Mouse (Mus musculus) gastrocnemius, postnatal 25 days (tissue): Measurements from ENCODE around the gene Ifi27l2a. TPM values are rescaled to one million over a fixed set of nuclear protein-coding genes. Genes with fewer than 3 reads are reported as not detected.
"Not testable (repeated sequence)": the region's sequence is repeated elsewhere in the genome, so short reads cannot be mapped to it uniquely, and the experiment has no call there.

Source experiments
- DNase-seq: peaks from one replicate; pipeline ENCODE4 v3.0.0; 2022
- long read RNA-seq, 2 experiments: library from polyadenylated mRNA; stranded (forward); transcript quantifications; one replicate each; pipeline ENCODE4 v2.0.0; 2021
- total RNA-seq, 2 experiments: library from RNA; stranded (reverse); gene quantifications; 1 replicate in 1 of 2; 2 replicates in 1 of 2; pipeline ENCODE4 v1.2.3; 2021

Ifi27l2a gene
- total RNA-seq: 10 to 100 TPM in 1 of 2 experiments, 1 to 10 TPM in 1; 6.4 to 44.3 TPM
- long read RNA-seq, experiment 1, transcript Ifi27l2a-201 (4 exons, 463 nt): major isoform, 10 of 11 reads
- long read RNA-seq, experiment 1, partial matches to known transcripts: 0 of 11 reads
- long read RNA-seq, experiment 1, other reads (novel, unspliced or antisense): 1 of 11 reads
- long read RNA-seq, experiment 2, transcript Ifi27l2a-201 (4 exons, 463 nt): major isoform, 20 of 20 reads
- long read RNA-seq, experiment 2, partial matches to known transcripts: 0 of 20 reads
- long read RNA-seq, experiment 2, other reads (novel, unspliced or antisense): 0 of 20 reads

- no peak for DNase-seq
Observed at GRCm38 (mm10) chr12:103443524-103443923, at the start of gene Ifi27l2a. TSS of gene Ifi27l2a (minus strand) at chr12:103443680.

GRCm38 (mm10) chr12:103492767-103493166, 49.3 kb upstream of the Ifi27l2a start:
- peak; percentile 34 for DNase-seq

- DNase-seq: no peak
Observed at GRCm38 (mm10) chr12:103491091-103491730, 47.7 kb upstream of the Ifi27l2a start.

- DNase-seq: no peak
Observed at GRCm38 (mm10) chr12:103487750-103488149, 44.3 kb upstream of the Ifi27l2a start.

DNA sequence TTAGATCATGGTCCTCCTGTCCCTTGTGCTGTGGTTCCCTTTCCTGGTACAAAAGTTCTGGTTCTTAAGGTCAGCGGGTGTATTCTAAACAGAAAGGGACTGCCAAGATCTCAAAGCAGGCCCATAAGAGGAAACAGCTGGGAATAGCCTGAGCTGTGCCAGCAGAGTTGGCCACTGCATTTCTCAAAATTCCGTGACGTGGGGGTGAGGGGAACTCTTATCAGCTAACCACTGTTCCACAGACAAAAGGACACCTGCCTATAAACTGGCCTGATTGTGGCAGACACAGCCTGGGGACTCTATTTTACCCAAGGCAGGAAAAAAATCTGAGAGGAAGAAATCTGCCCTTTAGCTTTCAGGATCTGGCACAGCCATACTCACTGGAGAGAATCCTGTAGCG, 43.8 kb upstream of the Ifi27l2a start:
- peak; percentile 66 for DNase-seq

DNA sequence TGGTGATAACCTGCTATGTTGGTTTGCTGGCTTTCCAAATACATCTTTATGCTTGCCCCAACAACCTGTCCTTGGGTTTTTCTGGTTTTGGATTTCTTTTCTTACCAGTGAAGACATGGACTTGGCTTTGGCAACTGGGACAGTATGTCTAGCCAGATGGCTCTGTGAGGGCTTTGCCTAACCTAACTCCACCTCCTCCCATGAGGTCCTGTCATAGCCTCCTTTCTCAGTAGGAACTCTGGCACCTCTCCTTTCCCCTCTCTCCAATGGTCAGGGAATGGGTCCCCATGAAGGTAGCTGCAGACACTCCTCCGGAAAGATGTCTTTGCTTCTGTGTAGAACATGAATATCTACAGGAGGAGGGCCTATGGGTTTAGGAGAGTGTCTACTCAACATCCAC, 43.2 kb upstream of the Ifi27l2a start:
- DNase-seq: peak; percentile 51

- not testable (repeated sequence) for DNase-seq
Observed at GRCm38 (mm10) chr12:103484200-103484972, 40.9 kb upstream of the Ifi27l2a start.

GRCm38 (mm10) chr12:103482781-103483180, 39.3 kb upstream of the Ifi27l2a start:
- DNase-seq: no peak

- no peak for DNase-seq
Observed at GRCm38 (mm10) chr12:103481671-103482070, 38.2 kb upstream of the Ifi27l2a start.

DNA sequence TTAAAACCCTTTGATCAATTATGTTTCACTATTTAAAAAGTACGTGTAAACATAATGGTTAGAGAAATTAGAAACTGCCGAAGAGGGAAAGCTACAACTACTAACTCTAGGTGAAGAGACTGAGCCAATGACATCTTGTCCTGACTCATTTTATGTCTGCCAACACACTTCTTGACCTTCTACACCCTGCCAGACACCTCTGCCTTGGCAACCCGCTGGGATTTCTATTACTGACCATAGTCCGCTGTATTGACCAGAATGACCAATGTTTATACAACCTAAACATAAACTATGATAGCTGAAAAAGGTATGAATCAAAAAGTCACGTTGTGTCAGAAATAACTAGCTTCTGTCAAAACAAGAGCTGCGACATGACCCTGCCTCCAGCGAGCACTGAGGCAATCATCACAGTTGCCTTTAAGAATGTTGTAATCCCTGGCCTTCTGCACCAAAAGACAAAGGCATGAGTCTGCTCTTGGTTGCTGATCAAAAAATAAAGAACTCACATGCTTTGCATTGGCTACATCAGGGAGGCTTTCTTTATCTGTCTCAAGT, 34.1 kb upstream of the Ifi27l2a start:
- no peak for DNase-seq

- DNase-seq: no peak
Observed at GRCm38 (mm10) chr12:103476779-103477389, 33.4 kb upstream of the Ifi27l2a start.

- DNase-seq: no peak
Observed at GRCm38 (mm10) chr12:103474481-103474880, 31.0 kb upstream of the Ifi27l2a start.

- no peak for DNase-seq
Observed at GRCm38 (mm10) chr12:103457140-103457539, 13.7 kb upstream of the Ifi27l2a start, which contains the start of gene Ifi27l2b. TSS of gene Ifi27l2b (minus strand) at chr12:103457223.

DNA sequence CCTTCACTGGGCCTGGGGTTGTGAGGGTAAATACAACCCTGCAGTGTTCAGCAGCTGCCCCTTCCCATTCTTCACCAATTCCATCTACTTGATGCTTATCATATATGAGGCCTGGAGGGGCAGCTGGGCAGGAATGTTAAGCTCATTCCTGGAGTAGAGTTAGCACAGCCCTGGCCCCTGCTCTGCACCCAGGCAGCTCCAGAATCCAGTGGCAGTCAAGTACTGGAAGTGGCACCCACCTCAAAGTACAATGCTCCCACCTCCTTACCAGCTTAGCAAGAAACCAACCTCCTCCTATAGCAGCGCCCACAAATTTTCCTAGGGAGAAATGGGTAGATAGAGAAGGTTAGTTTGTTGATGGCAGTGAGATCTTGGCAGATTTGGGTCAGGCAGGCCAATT, 13.2 kb upstream of the Ifi27l2a start:
- DNase-seq: not testable (repeated sequence)

GRCm38 (mm10) chr12:103453361-103453760, 9.9 kb upstream of the Ifi27l2a start:
- DNase-seq: no peak

- DNase-seq: no peak
Observed at GRCm38 (mm10) chr12:103445060-103445459, 1.6 kb upstream of the Ifi27l2a start.

DNA sequence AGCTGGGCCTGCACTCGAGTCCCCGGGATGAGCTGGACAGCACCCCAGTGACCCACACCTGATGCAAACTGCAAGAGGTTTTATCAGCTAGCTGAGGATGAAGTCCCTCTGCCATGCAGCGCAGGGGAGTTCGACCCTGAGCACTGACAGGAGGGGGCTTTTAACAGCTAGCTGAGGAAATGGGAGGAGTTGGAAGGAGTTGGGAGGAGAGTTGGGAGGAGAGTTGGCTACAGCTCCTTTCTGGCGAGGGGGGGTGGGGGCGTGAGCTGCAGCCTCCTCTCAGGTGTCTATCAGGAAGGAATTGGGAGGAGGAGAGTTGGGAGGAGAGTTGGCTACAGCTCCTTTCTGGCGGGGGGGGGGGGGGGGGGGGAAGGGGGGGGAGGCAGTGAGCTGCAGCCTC, 781 bp upstream of the Ifi27l2a start:
- not testable (repeated sequence) for DNase-seq

DNA sequence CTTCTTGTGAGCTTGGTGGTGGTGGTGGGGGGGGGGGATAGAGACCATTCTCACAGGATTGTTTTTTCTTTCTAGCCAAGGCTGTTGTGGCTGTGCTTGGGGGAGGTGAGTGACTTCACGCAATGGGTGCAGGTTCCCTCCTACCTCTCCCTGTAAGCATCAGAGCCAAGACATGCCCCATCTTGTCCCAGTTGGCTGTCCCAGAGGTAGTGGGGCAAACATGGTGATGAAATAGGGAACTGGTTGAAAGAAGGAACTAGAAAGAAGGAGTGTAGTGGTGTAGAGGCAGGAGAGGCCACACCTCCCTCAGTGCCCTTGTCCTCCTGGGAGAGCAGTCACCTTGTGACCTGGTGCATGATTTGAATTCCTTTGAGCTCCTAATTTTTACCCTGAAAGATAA, 5.9 kb downstream of the Ifi27l2a start:
- no peak for DNase-seq

DNA sequence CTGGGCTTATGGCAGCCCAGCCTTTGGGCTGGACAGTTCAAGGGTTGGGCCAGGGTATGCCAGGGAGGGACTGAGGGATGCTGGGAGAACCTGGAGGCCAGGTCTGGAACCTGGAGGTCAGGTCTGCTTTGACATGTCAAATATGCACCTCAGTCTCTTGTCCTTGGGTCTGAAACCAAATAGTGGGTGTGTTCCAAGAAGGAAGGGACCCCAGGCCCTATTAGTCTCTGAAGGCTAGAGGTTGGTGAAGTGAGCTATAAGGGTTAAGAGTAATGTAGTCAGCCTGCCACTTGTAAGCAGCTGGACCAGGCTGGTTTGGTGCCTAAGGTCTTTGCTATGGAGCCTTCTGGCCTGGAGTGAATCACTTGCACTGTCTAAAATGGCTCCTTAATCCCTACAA, 8.6 kb downstream of the Ifi27l2a start:
- DNase-seq: no peak

- peak; percentile 80 for DNase-seq
Observed at GRCm38 (mm10) chr12:103433986-103434731, 9.3 kb downstream of the Ifi27l2a start, which contains the start of gene Ifi27. TSS of gene Ifi27 (plus strand) at chr12:103434211.

GRCm38 (mm10) chr12:103433430-103433829, 10.1 kb downstream of the Ifi27l2a start:
- no peak for DNase-seq
